Mouse (Mus musculus): Measurements from ENCODE around the gene Ube2k. TPM values are rescaled to one million over a fixed set of nuclear protein-coding genes. Genes with fewer than 3 reads are reported as not detected.
A peak's percentile ranks its signal among the peaks of the same experiment; 100 is the strongest.

The Ube2k gene
- 170 and 199 TPM in 2 replicates for polyA plus RNA-seq (2016; fragmentation: Nextera tagmentation; extraction: Ambion mirVana)

DNA sequence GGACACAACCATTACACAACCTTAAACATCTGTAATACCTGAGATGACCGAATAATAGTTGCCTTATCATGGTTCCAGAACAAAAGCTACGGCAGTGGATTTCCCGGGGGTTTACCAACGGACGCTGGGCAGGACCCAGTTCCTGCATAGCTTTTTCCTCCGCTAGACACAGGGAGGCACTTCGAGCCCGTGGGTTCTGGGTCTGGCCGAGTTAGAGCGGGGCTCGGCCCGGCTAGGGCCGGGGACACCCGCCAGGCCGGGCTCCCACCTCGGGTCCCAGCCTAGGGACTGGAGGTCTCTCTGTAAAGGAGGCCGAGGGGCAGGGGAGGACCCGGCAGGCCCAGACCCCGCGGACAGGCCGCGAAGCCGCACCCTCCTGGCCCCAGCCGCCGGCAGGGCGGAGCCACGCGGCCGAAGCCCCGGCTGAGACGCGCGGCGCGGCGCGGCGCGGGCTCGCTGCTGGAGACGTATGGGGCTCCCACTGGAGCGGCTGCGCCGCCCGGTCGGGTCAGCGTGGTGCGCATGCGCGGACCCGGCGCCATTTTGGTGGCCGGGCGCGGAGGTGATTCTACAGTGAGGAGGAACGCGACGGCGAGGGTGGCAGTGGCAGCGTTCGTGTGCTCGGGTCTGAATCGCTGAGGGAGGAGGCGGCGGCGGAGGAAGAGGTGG lies at the start of gene Ube2k, which contains the start of gene Smim14:
Gene Ube2k (plus strand): TSS at position 483 of the 669 bp plus-strand sequence.
Gene Smim14 (minus strand): TSS at position 434 of the 669 bp plus-strand sequence.
- H3K36me3 ChIP-seq, result 0 out of 2 replicates have a peak, but pooled peaks cover 3% of the 10 kb centered on the region
- peak within 1 kb of the TSS; percentile 96 for H3K27ac ChIP-seq
- peak within 1 kb of the TSS; percentile 97 for H3K4me3 ChIP-seq
- no peaks in the 10 kb centered on the region for H3K27me3 ChIP-seq (ENCODE audit: insufficient read depth, poor library complexity, severe bottlenecking)
- under 1% methylated on average over 66 of the region's 66 CpGs for WGBS
- H3K9me3 ChIP-seq, result no peaks in the 10 kb centered on the region
- H3K4me1 ChIP-seq, result peaks cover 23% of the 10 kb centered on the region
- DNase-seq (ENCODE audit: low spot score), result peak; percentile 97

- 61% methylated on average over 10 of the region's 10 CpGs for WGBS
- H3K9me3 ChIP-seq, result no peaks in the 10 kb centered on the region
- H3K4me1 ChIP-seq, result peaks cover 32% of the 10 kb centered on the region
- no peaks in the 10 kb centered on the region for H3K27me3 ChIP-seq (ENCODE audit: insufficient read depth, poor library complexity, severe bottlenecking)
- H3K36me3 ChIP-seq, result 0 out of 2 replicates have a peak, but pooled peaks cover 2% of the 10 kb centered on the region
- peak overlapping the region; percentile 5; the same call in 1 of the 2 replicates for H3K4me3 ChIP-seq
- peak overlapping the region; percentile 77 for H3K27ac ChIP-seq
- peak; percentile 77 for DNase-seq (ENCODE audit: low spot score)
These were observed 49.7 kb upstream of the Ube2k start for GRCm38 (mm10) chr5:65487381-65487780.

- 85% methylated on average over 7 of the region's 7 CpGs for WGBS
- no peaks in the 10 kb centered on the region for H3K9me3 ChIP-seq
- H3K27me3 ChIP-seq (ENCODE audit: insufficient read depth, poor library complexity, severe bottlenecking), result no peaks in the 10 kb centered on the region
- H3K4me1 ChIP-seq, result peaks cover 37% of the 10 kb centered on the region
- no peak overlapping the region for H3K4me3 ChIP-seq
- H3K36me3 ChIP-seq, result 0 out of 2 replicates have a peak, but pooled peaks cover 2% of the 10 kb centered on the region
- DNase-seq (ENCODE audit: low spot score), result no peak
- H3K27ac ChIP-seq, result no peak overlapping the region
These were observed 48.3 kb upstream of the Ube2k start for GRCm38 (mm10) chr5:65488725-65489124.

- Histone ChIP-seq H3K4me1 (peaks cover 32% of the 10 kb centered on the region), H3K27ac (0 out of 2 replicates have a peak overlapping the region, but pooled peaks have one; percentile 16), H3K36me3 (0 out of 2 replicates have a peak, but pooled peaks cover 2% of the 10 kb centered on the region), H3K27me3 (ENCODE audit: insufficient read depth, poor library complexity, severe bottlenecking) (no peaks in the 10 kb centered on the region), H3K9me3 (no peaks in the 10 kb centered on the region), H3K4me3 (no peak overlapping the region)
- no peak for DNase-seq (ENCODE audit: low spot score)
- 71% methylated on average over 4 of the region's 4 CpGs for WGBS
These were observed 47.2 kb upstream of the Ube2k start for GRCm38 (mm10) chr5:65489830-65490229.

DNA sequence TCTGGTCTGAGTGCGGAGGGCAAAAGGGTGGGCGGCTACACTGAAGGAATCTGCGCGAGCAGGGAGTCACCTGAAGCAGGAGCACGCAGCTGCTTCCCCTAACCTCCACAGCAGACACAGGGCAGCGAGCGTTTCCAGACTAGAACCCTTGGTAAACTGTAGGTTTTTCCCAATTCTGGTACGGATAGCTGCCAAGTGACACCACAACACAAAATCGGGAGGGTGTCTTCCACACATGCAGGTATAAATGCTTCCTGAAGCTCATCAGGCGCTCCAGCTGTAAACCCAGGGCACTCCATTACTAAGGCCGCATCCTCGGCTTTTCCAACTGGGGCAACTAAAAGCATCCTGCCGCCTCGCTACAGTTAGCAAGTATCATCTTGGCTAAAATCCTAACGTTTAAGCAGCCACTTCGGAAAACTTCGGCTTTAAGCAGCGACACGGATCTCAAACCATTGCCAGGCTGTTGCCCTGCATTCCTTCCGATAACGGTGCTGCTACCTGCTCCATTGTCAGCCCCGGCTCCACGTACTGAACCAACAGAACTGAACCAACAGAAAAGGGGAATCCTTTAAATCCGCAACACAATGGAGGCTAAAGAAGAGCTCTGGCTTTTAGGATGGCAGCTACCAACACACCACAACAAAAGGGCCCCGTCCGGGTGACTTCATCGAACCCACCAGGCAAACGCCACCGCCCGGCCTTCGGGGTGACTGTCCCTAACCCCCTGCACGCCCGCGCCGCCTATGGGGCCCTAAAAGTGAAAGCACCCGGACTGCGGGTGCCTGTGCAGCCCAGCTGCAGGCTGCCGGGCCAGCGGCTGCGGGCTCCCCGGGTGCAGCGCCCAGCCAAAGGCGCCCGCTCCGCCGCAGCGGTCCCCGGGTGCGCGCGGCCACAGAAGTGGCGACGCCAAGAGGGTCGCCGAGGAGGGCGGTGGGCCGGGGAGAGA lies 45.0 kb upstream of the Ube2k start:
- H3K27ac ChIP-seq, result peak overlapping the region; percentile 98
- H3K27me3 ChIP-seq (ENCODE audit: insufficient read depth, poor library complexity, severe bottlenecking), result no peaks in the 10 kb centered on the region
- under 1% methylated on average over 55 of the region's 57 CpGs for WGBS
- H3K4me1 ChIP-seq, result peaks cover 26% of the 10 kb centered on the region
- H3K9me3 ChIP-seq, result no peaks in the 10 kb centered on the region
- H3K4me3 ChIP-seq, result peak overlapping the region; percentile 98
- no peaks in the 10 kb centered on the region for H3K36me3 ChIP-seq
- DNase-seq (ENCODE audit: low spot score), result peak; percentile 91

GRCm38 (mm10) chr5:65492716-65493531 lies 44.1 kb upstream of the Ube2k start, which contains the start of gene Gm43552:
Gene Gm43552 (minus strand): TSS chr5:65492833.
- DNase-seq (ENCODE audit: low spot score), result peak; percentile 96
- Histone ChIP-seq H3K4me1 (peaks cover 22% of the 10 kb centered on the region), H3K27me3 (ENCODE audit: insufficient read depth, poor library complexity, severe bottlenecking) (no peaks in the 10 kb centered on the region), H3K27ac (peak within 1 kb of the TSS; percentile 98), H3K9me3 (no peaks in the 10 kb centered on the region), H3K4me3 (peak within 1 kb of the TSS; percentile 98), H3K36me3 (no peaks in the 10 kb centered on the region)
- under 1% methylated on average over 53 of the region's 69 CpGs for WGBS

- H3K36me3 ChIP-seq, result no peaks in the 10 kb centered on the region
- WGBS, result 80% methylated on average over 7 of the region's 7 CpGs
- no peak overlapping the region for H3K27ac ChIP-seq
- DNase-seq (ENCODE audit: low spot score), result no peak
- no peaks in the 10 kb centered on the region for H3K27me3 ChIP-seq (ENCODE audit: insufficient read depth, poor library complexity, severe bottlenecking)
- H3K4me3 ChIP-seq, result no peak overlapping the region
- H3K9me3 ChIP-seq, result no peaks in the 10 kb centered on the region
- no peaks in the 10 kb centered on the region for H3K4me1 ChIP-seq
These were observed 36.8 kb upstream of the Ube2k start for GRCm38 (mm10) chr5:65500231-65500630.

DNA sequence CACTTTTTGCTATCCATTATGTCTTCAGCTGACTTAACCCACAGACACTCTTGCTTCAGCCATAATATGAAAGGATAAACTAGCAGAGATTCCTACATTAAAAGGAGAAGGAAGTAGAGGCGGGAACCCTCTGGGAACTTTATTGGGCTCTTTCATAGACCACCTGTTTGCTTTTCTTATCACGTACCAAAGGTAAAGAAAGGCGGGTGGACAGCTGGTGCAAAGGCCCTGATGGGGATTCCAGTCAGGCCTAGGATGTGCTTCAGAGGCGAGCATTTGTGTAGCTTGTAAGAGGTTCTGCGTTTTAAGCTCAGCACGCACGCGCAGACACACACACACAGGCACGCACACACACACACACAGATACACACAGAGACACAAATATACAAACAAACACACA lies 35.6 kb upstream of the Ube2k start:
- no peaks in the 10 kb centered on the region for H3K4me1 ChIP-seq
- no peak overlapping the region for H3K4me3 ChIP-seq
- H3K36me3 ChIP-seq, result no peaks in the 10 kb centered on the region
- WGBS, result 88% methylated on average over 9 of the region's 9 CpGs
- no peak overlapping the region for H3K27ac ChIP-seq
- no peaks in the 10 kb centered on the region for H3K27me3 ChIP-seq (ENCODE audit: insufficient read depth, poor library complexity, severe bottlenecking)
- DNase-seq (ENCODE audit: low spot score), result no peak
- H3K9me3 ChIP-seq, result no peaks in the 10 kb centered on the region

DNA sequence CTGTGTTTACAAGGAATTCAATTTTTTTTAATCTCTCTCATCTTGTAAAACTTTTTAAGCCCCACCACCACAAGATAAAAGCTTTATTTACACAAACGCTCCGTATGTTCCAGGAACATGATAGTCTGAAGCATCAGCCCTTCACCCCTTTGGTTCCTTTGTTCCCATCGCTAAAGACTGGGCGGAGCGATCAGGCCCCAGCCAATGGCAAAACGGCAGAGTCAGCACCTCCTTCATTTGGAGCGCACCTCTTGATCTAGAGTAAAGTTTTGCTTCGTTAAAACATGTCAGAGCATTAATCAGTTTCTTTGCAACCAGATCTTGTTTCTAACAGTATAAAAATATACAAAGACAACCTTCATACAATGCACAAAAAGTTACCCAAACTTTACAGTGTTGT lies 31.2 kb upstream of the Ube2k start:
- H3K27me3 ChIP-seq (ENCODE audit: insufficient read depth, poor library complexity, severe bottlenecking), result no peaks in the 10 kb centered on the region
- WGBS, result 9% methylated on average over 8 of the region's 8 CpGs
- no peaks in the 10 kb centered on the region for H3K36me3 ChIP-seq
- H3K4me3 ChIP-seq, result 0 out of 2 replicates have a peak overlapping the region, but pooled peaks have one; percentile 31
- H3K9me3 ChIP-seq, result no peaks in the 10 kb centered on the region
- no peak overlapping the region for H3K27ac ChIP-seq
- no peak for DNase-seq (ENCODE audit: low spot score)
- no peaks in the 10 kb centered on the region for H3K4me1 ChIP-seq

- no peak overlapping the region for H3K27ac ChIP-seq
- no peak overlapping the region for H3K4me3 ChIP-seq
- 77% methylated on average over 8 of the region's 8 CpGs for WGBS
- no peaks in the 10 kb centered on the region for H3K4me1 ChIP-seq
- no peaks in the 10 kb centered on the region for H3K27me3 ChIP-seq (ENCODE audit: insufficient read depth, poor library complexity, severe bottlenecking)
- H3K36me3 ChIP-seq, result no peaks in the 10 kb centered on the region
- no peak for DNase-seq (ENCODE audit: low spot score)
- no peaks in the 10 kb centered on the region for H3K9me3 ChIP-seq
These were observed 28.6 kb upstream of the Ube2k start for GRCm38 (mm10) chr5:65508395-65508794.

- Histone ChIP-seq H3K36me3 (no peaks in the 10 kb centered on the region), H3K4me1 (no peaks in the 10 kb centered on the region), H3K9me3 (no peaks in the 10 kb centered on the region), H3K4me3 (no peak overlapping the region), H3K27ac (no peak overlapping the region), H3K27me3 (ENCODE audit: insufficient read depth, poor library complexity, severe bottlenecking) (no peaks in the 10 kb centered on the region)
- whole genome bisulfite sequencing, result 81% methylated on average over 3 of the region's 3 CpGs
- no peak for DNase-seq (ENCODE audit: low spot score)
These were observed 23.5 kb upstream of the Ube2k start for GRCm38 (mm10) chr5:65513506-65513905.

- Histone ChIP-seq H3K27ac (no peak overlapping the region), H3K4me1 (no peaks in the 10 kb centered on the region), H3K36me3 (no peaks in the 10 kb centered on the region), H3K27me3 (ENCODE audit: insufficient read depth, poor library complexity, severe bottlenecking) (no peaks in the 10 kb centered on the region), H3K4me3 (no peak overlapping the region), H3K9me3 (no peaks in the 10 kb centered on the region)
- no peak for DNase-seq (ENCODE audit: low spot score)
- 59% methylated on average over 5 of the region's 5 CpGs for WGBS
These were observed 22.3 kb upstream of the Ube2k start for GRCm38 (mm10) chr5:65514635-65515278.
